Mouse (Mus musculus) forebrain, embryonic 16.5 days (tissue): ENCODE results near the gene Agbl2. TPM values are rescaled to one million over a fixed set of nuclear protein-coding genes. Genes with fewer than 3 reads are reported as not detected.
"Not testable (repeated sequence)": the region's sequence is repeated elsewhere in the genome, so short reads cannot be mapped to it uniquely, and the experiment has no call there.

Experiments used
- ATAC-seq: fragments of 200-750 bp; cut with Nextera tagmentation; 2 replicates; pipeline ENCODE4 v1.8.0; 2017; ENCODE audit warnings: mild to moderate bottlenecking, moderate library complexity
- H3K27ac ChIP-seq: fragments of 300-500 bp; sonication (generic); 2 replicates; pipeline ENCODE4 v1.5.1; 2014; ENCODE audit warnings: low read length, control low read depth
- H3K27me3 ChIP-seq: fragments of 300-500 bp; sonication (generic); replicated peaks from 2 replicates; pipeline ENCODE4 v1.6.1; 2014; ENCODE audit warnings: low read length; ENCODE audit not compliant: control insufficient read depth, insufficient read depth
- H3K36me3 ChIP-seq: fragments of 300-500 bp; sonication (generic); 2 replicates; pipeline ENCODE4 v1.6.1; 2014; ENCODE audit not compliant: control insufficient read depth, insufficient read depth
- H3K4me1 ChIP-seq: fragments of 300-500 bp; sonication (generic); replicated peaks from 2 replicates; pipeline ENCODE4 v1.6.1; 2014; ENCODE audit warnings: low read length; ENCODE audit not compliant: control insufficient read depth, insufficient read depth
- H3K4me2 ChIP-seq: fragments of 300-500 bp; sonication (generic); 2 replicates; pipeline ENCODE4 v1.6.1; 2014; ENCODE audit warnings: mild to moderate bottlenecking, low read length, control low read depth
- H3K4me3 ChIP-seq: fragments of 300-500 bp; sonication (generic); replicated peaks from 2 replicates; pipeline ENCODE4 v1.5.1; 2014; ENCODE audit warnings: mild to moderate bottlenecking, low read length, control low read depth
- H3K9ac ChIP-seq: fragments of 300-500 bp; sonication (generic); replicated peaks from 2 replicates; pipeline ENCODE4 v1.6.1; 2014; ENCODE audit warnings: low read depth, low read length, control low read depth
- H3K9me3 ChIP-seq: fragments of 300-500 bp; sonication (generic); 2 replicates; pipeline ENCODE4 v1.6.1; 2016; ENCODE audit warnings: low read length; ENCODE audit not compliant: control insufficient read depth
- WGBS: fragments of 180-500 bp; shearing (Covaris S2); extraction: QIAGEN DNeasy Blood & Tissue Kit; methylation state at CpG from one replicate; pipeline ENCODE4 v1.1.7; 2014; 5-methylcytosine and 5-hydroxymethylcytosine counted together
- polyA plus RNA-seq: library from polyadenylated mRNA; unstranded; fragments of >200 nt; fragmentation: Nextera tagmentation; extraction: Ambion mirVana; gene quantifications from 2 replicates; pipeline ENCODE4 v1.2.1, GENCODE M21; 2015

The Agbl2 gene
- polyA plus RNA-seq, 1 experiment from 2014 or later, result 0.42 TPM

- H3K27me3 ChIP-seq, result no peaks in the 10 kb centered on the region
- no peaks in the 10 kb centered on the region for H3K36me3 ChIP-seq
- no peaks in the 10 kb centered on the region for H3K9me3 ChIP-seq
- no peak overlapping the region for H3K9ac ChIP-seq
- no peak overlapping the region for H3K4me3 ChIP-seq
- no peak overlapping the region for H3K4me2 ChIP-seq
- whole genome bisulfite sequencing, result 84% methylated on average over 6 of the region's 6 CpGs
- no peaks in the 10 kb centered on the region for H3K4me1 ChIP-seq
- ATAC-seq, result no peak
- H3K27ac ChIP-seq, result no peak overlapping the region
These were observed 26.0 kb downstream of the Agbl2 start for GRCm38 (mm10) chr2:90808241-90809126.

DNA sequence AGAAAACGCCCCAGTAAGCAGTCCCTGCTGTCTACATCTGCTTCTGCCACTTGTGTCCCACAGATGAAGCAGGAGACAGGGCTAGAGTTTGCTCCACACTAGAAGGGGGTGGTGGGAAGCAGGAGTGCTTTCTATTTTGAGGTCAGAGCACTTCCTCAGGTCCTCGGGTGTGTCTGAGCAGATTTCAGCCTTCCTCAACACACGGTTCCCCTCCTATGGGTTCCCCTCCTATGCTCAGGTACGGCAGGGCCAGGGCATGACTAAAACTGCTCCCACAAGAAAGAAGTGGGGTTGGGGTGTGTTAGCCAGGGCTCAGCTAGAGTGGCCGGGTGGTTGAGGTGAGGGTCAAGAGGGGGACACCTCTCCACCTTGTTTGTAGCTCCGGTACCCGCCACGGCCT, 28.2 kb downstream of the Agbl2 start:
- Histone ChIP-seq H3K4me3 (no peak overlapping the region), H3K4me1 (no peaks in the 10 kb centered on the region), H3K9me3 (no peaks in the 10 kb centered on the region), H3K9ac (no peak overlapping the region), H3K36me3 (no peaks in the 10 kb centered on the region), H3K4me2 (no peak overlapping the region), H3K27ac (no peak overlapping the region), H3K27me3 (no peaks in the 10 kb centered on the region)
- no peak for ATAC-seq
- 87% methylated on average over 8 of the region's 8 CpGs for WGBS

- Histone ChIP-seq H3K36me3 (no peaks in the 10 kb centered on the region), H3K27ac (no peak overlapping the region), H3K4me3 (no peak overlapping the region), H3K27me3 (no peaks in the 10 kb centered on the region), H3K9ac (no peak overlapping the region), H3K4me2 (no peak overlapping the region), H3K9me3 (no peaks in the 10 kb centered on the region), H3K4me1 (no peaks in the 10 kb centered on the region)
- WGBS, result 81% methylated on average over 2 of the region's 2 CpGs
- ATAC-seq, result no peak
These were observed 32.7 kb downstream of the Agbl2 start for GRCm38 (mm10) chr2:90815266-90815665.

DNA sequence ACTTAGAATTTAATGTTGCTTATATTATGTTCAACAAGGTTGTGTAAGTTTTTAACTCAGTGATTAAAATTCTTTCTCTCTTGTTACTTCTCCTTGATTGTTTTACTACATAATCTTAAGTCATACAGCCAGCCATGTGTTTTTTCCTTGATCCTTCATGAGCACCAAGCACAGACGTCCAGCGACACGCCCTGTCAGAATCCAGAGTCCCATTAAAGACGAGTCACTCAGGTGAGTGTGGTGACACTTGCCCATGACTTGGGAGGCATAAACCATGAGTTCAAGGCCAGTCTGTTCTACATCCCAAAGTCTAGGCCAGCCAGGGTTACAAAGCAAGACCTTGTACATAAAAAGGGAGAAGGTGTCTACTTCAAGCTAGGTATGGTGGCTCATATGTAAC, 33.6 kb downstream of the Agbl2 start:
- ATAC-seq, result no peak
- Histone ChIP-seq H3K9ac (no peak overlapping the region), H3K9me3 (no peaks in the 10 kb centered on the region), H3K27me3 (no peaks in the 10 kb centered on the region), H3K4me1 (no peaks in the 10 kb centered on the region), H3K4me2 (no peak overlapping the region), H3K27ac (no peak overlapping the region), H3K4me3 (no peak overlapping the region), H3K36me3 (no peaks in the 10 kb centered on the region)
- WGBS, result 84% methylated on average over 4 of the region's 4 CpGs

DNA sequence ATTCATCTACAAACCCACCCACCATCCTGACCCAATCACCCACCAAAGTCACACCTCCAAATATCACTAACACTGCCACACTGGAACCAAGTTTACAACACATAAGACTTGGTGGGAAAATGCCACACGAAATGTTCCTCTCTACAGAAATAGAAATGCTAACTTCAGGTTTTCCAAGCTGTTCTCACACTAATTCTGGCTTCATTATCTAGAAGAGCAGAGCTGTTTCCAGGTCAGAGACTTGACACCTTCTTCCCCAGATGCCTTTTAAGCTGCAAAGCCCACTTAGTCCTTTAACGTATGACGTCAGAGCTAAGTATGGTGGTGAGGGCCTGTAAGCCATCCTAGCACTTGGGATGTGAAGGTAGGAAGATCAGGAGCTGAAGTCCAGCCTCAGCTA, 36.2 kb downstream of the Agbl2 start:
- H3K9ac ChIP-seq, result no peak overlapping the region
- no peaks in the 10 kb centered on the region for H3K27me3 ChIP-seq
- H3K27ac ChIP-seq, result no peak overlapping the region
- H3K36me3 ChIP-seq, result no peaks in the 10 kb centered on the region
- no peaks in the 10 kb centered on the region for H3K9me3 ChIP-seq
- H3K4me1 ChIP-seq, result no peaks in the 10 kb centered on the region
- ATAC-seq, result no peak
- H3K4me2 ChIP-seq, result no peak overlapping the region
- no peak overlapping the region for H3K4me3 ChIP-seq
- WGBS, result 84% methylated on average over 3 of the region's 3 CpGs

DNA sequence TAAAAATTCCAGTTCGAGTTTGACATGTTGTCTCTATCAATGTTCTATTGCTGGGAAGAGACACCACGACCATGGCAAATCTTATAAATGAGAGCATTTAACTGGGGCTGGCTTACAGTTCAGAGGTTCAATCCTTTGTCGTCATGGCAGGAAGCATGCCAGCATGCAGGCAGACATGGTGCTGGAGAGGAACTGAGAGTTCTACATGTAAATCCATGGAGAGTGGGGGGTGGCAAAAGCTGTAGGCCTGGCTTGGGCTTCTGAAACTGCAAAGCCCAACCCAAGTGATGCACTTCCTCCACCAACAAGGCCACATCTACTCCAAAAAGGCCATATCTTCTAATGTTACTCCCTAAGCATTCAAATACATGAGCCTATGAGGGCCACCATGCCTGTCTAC, 38.4 kb downstream of the Agbl2 start:
- Histone ChIP-seq H3K4me2 (no peak overlapping the region), H3K9me3 (no peaks in the 10 kb centered on the region)

GRCm38 (mm10) chr2:90822978-90823377, 40.5 kb downstream of the Agbl2 start:
- Histone ChIP-seq H3K9ac (no peak overlapping the region), H3K4me3 (no peak overlapping the region), H3K36me3 (no peaks in the 10 kb centered on the region), H3K27ac (no peak overlapping the region), H3K4me1 (0 out of 2 replicates have a peak, but pooled peaks cover 2% of the 10 kb centered on the region), H3K9me3 (no peaks in the 10 kb centered on the region), H3K4me2 (no peak overlapping the region), H3K27me3 (no peaks in the 10 kb centered on the region)
- WGBS, result 87% methylated on average over 2 of the region's 2 CpGs
- ATAC-seq, result no peak

More for the DNA sequence above, 38.4 kb downstream of the Agbl2 start:
- Histone ChIP-seq H3K27ac (no peak overlapping the region), H3K36me3 (no peaks in the 10 kb centered on the region), H3K4me3 (no peak overlapping the region), H3K4me1 (0 out of 2 replicates have a peak, but pooled peaks cover 2% of the 10 kb centered on the region), H3K27me3 (no peaks in the 10 kb centered on the region), H3K9ac (no peak overlapping the region)
- no peak for ATAC-seq
- WGBS, result 87% methylated on average over 3 of the region's 3 CpGs

- ATAC-seq, result peak; percentile 89
- peaks cover 3% of the 10 kb centered on the region; the same call in 1 of the 2 replicates for H3K4me1 ChIP-seq
- H3K4me2 ChIP-seq, result no peak overlapping the region
- H3K27me3 ChIP-seq, result no peaks in the 10 kb centered on the region
- no peaks in the 10 kb centered on the region for H3K9me3 ChIP-seq
- no peak overlapping the region for H3K9ac ChIP-seq
- no peaks in the 10 kb centered on the region for H3K36me3 ChIP-seq
- H3K27ac ChIP-seq, result peak overlapping the region; percentile 15; the same call in 1 of the 2 replicates
- H3K4me3 ChIP-seq, result no peak overlapping the region
- WGBS, result 63% methylated on average over 6 of the region's 6 CpGs
These were observed 41.3 kb downstream of the Agbl2 start for GRCm38 (mm10) chr2:90823781-90824180.

DNA sequence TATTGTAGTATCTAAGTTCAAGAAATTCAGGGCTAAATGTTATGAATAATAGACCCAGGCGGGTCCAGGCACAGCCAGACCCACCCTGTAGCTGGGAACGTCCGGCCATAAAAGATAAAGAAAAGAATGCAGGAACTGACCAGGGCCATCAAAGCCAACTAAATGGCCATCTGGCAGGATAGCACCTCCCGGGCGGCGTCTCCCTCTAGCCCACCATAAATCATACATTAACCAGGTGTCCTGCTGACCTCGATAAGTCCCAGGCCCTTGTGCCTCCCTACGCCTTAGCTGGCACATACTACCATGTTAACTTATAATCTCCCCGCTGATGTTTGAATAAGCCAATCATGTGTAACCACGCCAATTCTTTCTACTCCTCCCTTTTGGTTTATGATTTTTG, 42.0 kb downstream of the Agbl2 start:
- ATAC-seq, H3K27me3 ChIP-seq, H3K4me2 ChIP-seq, H3K9ac ChIP-seq, H3K36me3 ChIP-seq, H3K27ac ChIP-seq, H3K4me1 ChIP-seq, H3K9me3 ChIP-seq, H3K4me3 ChIP-seq: not testable (repeated sequence)
- WGBS, result 93% methylated on average over 10 of the region's 10 CpGs
